Mouse (Mus musculus) embryonic facial prominence, embryonic 12.5 days (tissue): ENCODE results near the gene F930015N05Rik. TPM values are rescaled to one million over a fixed set of nuclear protein-coding genes. Genes with fewer than 3 reads are reported as not detected.
A peak's percentile ranks its signal among the peaks of the same experiment; 100 is the strongest.

Experiments used
- ATAC-seq: fragments of 200-750 bp; cut with Nextera tagmentation; 2 replicates; pipeline ENCODE4 v1.8.0; 2017; ENCODE audit not compliant: insufficient number of reproducible peaks, insufficient read depth, low FRiP score, low TSS enrichment
- H3K27ac ChIP-seq: fragments of 300-500 bp; sonication (generic); 2 replicates; pipeline ENCODE4 v1.5.1; 2016; ENCODE audit warnings: mild to moderate bottlenecking
- H3K27me3 ChIP-seq: fragments of 300-500 bp; sonication (generic); 2 replicates; pipeline ENCODE4 v1.6.1; 2016; ENCODE audit warnings: mild to moderate bottlenecking, moderate library complexity
- H3K36me3 ChIP-seq: fragments of 300-500 bp; sonication (generic); 2 replicates; pipeline ENCODE4 v1.6.1; 2016; ENCODE audit warnings: mild to moderate bottlenecking
- H3K4me1 ChIP-seq: fragments of 300-500 bp; sonication (generic); 2 replicates; pipeline ENCODE4 v1.6.1; 2016
- H3K4me2 ChIP-seq: fragments of 300-500 bp; sonication (generic); replicated peaks from 2 replicates; pipeline ENCODE4 v1.6.1; 2016; ENCODE audit warnings: mild to moderate bottlenecking, moderate library complexity
- H3K4me3 ChIP-seq: fragments of 300-500 bp; sonication (generic); 2 replicates; pipeline ENCODE4 v1.5.1; 2016; ENCODE audit warnings: mild to moderate bottlenecking
- H3K9ac ChIP-seq: fragments of 300-500 bp; sonication (generic); 2 replicates; pipeline ENCODE4 v1.6.1; 2016; ENCODE audit warnings: mild to moderate bottlenecking, moderate library complexity
- H3K9me3 ChIP-seq: fragments of 300-500 bp; sonication (generic); 2 replicates; pipeline ENCODE4 v1.6.1; 2016; ENCODE audit warnings: mild to moderate bottlenecking, moderate library complexity
- WGBS: fragments of 180-500 bp; shearing (Covaris S2); methylation state at CpG from one replicate; pipeline ENCODE4 v1.1.7; 2016; 5-methylcytosine and 5-hydroxymethylcytosine counted together
- polyA plus RNA-seq: library from polyadenylated mRNA; unstranded; fragments of >200 nt; fragmentation: Nextera tagmentation; extraction: Ambion mirVana; gene quantifications from 2 replicates; pipeline ENCODE4 v1.2.1, GENCODE M21; 2016

F930015N05Rik gene
- 5.0 and 7.5 TPM in 2 replicates for polyA plus RNA-seq

- Histone ChIP-seq H3K27me3 (0 out of 2 replicates have a peak, but pooled peaks cover 2% of the 10 kb centered on the region), H3K9ac (peak within 1 kb of the TSS; percentile 85), H3K4me1 (peaks cover 5% of the 10 kb centered on the region; the same call in 1 of the 2 replicates), H3K4me3 (peak within 1 kb of the TSS; percentile 70), H3K36me3 (no peaks in the 10 kb centered on the region), H3K4me2 (peak within 1 kb of the TSS; percentile 99), H3K9me3 (no peaks in the 10 kb centered on the region), H3K27ac (peak within 1 kb of the TSS; percentile 84)
- no peak for ATAC-seq
- under 1% methylated on average over 24 of the region's 24 CpGs for WGBS
These were observed at the start of gene F930015N05Rik for GRCm38 (mm10) chr11:64436412-64436727. F930015N05Rik (minus strand) TSS chr11:64436653.

GRCm38 (mm10) chr11:64481445-64481844 is 45.0 kb upstream of the F930015N05Rik start:
- Histone ChIP-seq H3K9ac (no peak overlapping the region), H3K9me3 (no peaks in the 10 kb centered on the region), H3K4me1 (0 out of 2 replicates have a peak, but pooled peaks cover 5% of the 10 kb centered on the region), H3K4me3 (no peak overlapping the region), H3K27me3 (no peaks in the 10 kb centered on the region), H3K36me3 (no peaks in the 10 kb centered on the region), H3K27ac (no peak overlapping the region), H3K4me2 (no peak overlapping the region)
- no peak for ATAC-seq
- 82% methylated on average over 3 of the region's 3 CpGs for WGBS

GRCm38 (mm10) chr11:64473679-64474078 is 37.2 kb upstream of the F930015N05Rik start:
- Histone ChIP-seq H3K4me1 (0 out of 2 replicates have a peak, but pooled peaks cover 4% of the 10 kb centered on the region), H3K4me3 (no peak overlapping the region), H3K27me3 (no peaks in the 10 kb centered on the region), H3K4me2 (no peak overlapping the region), H3K27ac (no peak overlapping the region), H3K9me3 (no peaks in the 10 kb centered on the region), H3K9ac (no peak overlapping the region), H3K36me3 (no peaks in the 10 kb centered on the region)
- ATAC-seq: no peak
- WGBS: 73% methylated on average over 3 of the region's 3 CpGs

DNA sequence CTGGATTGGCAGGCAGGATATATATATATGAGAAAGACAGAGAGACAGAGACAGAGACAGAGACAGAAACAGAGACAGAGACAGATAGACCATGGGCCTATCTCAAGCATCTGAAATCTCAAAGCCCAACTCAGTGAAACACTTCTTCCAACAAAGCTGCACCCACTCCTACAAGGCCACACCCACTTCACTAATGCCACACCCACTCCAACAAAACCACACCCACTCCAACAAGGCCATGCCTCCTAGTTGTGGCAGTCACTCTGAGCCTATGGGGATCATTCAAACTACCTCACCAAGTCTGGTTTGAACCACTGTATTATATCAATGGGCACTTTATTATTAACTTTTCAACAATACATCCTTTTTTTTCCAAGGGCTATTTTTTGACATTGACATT is 34.2 kb upstream of the F930015N05Rik start:
- Histone ChIP-seq H3K4me1 (0 out of 2 replicates have a peak, but pooled peaks cover 4% of the 10 kb centered on the region), H3K4me3 (no peak overlapping the region), H3K36me3 (no peaks in the 10 kb centered on the region), H3K9ac (no peak overlapping the region), H3K27ac (no peak overlapping the region), H3K4me2 (no peak overlapping the region), H3K9me3 (no peaks in the 10 kb centered on the region), H3K27me3 (no peaks in the 10 kb centered on the region)
- ATAC-seq: no peak

GRCm38 (mm10) chr11:64468737-64469136 is 32.3 kb upstream of the F930015N05Rik start:
- H3K4me3 ChIP-seq: no peak overlapping the region
- WGBS: 59% methylated on average over 4 of the region's 4 CpGs
- H3K27me3 ChIP-seq: no peaks in the 10 kb centered on the region
- H3K36me3 ChIP-seq: no peaks in the 10 kb centered on the region
- H3K9ac ChIP-seq: no peak overlapping the region
- 0 out of 2 replicates have a peak, but pooled peaks cover 4% of the 10 kb centered on the region for H3K4me1 ChIP-seq
- no peak for ATAC-seq
- no peak overlapping the region for H3K4me2 ChIP-seq
- H3K27ac ChIP-seq: no peak overlapping the region
- no peaks in the 10 kb centered on the region for H3K9me3 ChIP-seq

DNA sequence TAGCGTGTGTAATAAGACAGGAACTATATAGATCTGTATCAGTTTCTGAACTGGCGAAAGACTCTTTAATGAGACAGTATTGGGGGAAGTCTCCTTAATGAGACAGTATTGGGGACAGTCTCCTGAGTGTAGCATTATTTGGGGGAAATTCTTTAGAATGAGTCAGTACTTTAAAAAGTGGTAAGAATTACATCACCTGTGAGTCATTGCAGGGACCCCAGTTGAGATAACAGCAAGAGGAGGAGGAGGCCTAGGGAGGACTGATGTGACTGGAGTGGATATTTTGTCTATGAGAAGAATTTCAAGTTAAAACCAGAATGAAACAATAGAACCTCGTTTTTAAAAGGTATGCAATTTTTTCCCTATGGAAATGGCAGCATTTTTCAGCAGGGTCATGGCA is 25.3 kb upstream of the F930015N05Rik start:
- no peaks in the 10 kb centered on the region for H3K27me3 ChIP-seq
- no peak overlapping the region for H3K4me2 ChIP-seq
- no peak overlapping the region for H3K27ac ChIP-seq
- no peak overlapping the region for H3K9ac ChIP-seq
- no peak for ATAC-seq
- no peak overlapping the region for H3K4me3 ChIP-seq
- no peaks in the 10 kb centered on the region for H3K4me1 ChIP-seq
- 77% methylated on average over 3 of the region's 3 CpGs for WGBS
- no peaks in the 10 kb centered on the region for H3K36me3 ChIP-seq
- H3K9me3 ChIP-seq: no peaks in the 10 kb centered on the region

DNA sequence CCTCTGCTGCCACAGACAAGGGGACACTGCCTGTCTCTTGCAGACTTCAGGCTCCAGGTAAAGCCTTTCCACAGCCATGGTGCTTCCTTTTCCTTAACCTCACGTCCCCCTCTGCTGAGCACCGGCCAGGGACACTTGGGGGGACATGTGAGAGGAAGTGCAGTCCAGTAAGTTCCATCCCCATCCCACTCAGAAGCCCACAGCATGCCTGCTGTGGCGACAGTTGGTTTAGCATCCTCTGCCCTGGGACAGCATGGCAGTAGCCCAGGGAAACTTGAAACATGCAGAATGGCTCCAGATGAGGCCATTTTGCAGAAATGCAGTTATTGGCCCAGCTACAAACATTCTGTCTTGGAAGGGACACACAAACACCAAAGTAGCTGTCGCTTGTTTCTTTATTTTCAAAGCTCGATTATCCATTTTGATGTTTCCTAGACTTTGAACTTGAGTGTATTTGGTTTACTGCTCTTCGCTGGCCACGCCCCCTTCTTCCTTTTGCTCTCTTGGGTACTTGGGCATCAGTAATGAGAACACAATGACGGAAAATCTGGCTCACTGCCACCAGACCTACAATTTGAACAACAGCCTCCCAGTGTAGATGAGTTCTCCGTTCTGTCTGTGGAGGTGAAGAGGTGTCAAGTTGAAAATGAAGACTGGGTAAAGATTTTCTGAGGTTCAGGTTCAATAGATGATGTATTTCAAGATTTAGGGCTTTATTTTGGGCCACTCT is 12.3 kb upstream of the F930015N05Rik start:
- ATAC-seq: no peak
- WGBS: 81% methylated on average over 9 of the region's 9 CpGs
- H3K36me3 ChIP-seq: no peaks in the 10 kb centered on the region
- H3K9ac ChIP-seq: no peak overlapping the region
- 0 out of 2 replicates have a peak, but pooled peaks cover 3% of the 10 kb centered on the region for H3K4me1 ChIP-seq
- no peaks in the 10 kb centered on the region for H3K9me3 ChIP-seq
- no peak overlapping the region for H3K4me2 ChIP-seq
- H3K4me3 ChIP-seq: no peak overlapping the region
- 0 out of 2 replicates have a peak, but pooled peaks cover 3% of the 10 kb centered on the region for H3K27me3 ChIP-seq
- no peak overlapping the region for H3K27ac ChIP-seq

- Histone ChIP-seq H3K9ac (no peak overlapping the region), H3K4me2 (no peak overlapping the region), H3K27ac (no peak overlapping the region), H3K36me3 (no peaks in the 10 kb centered on the region), H3K27me3 (0 out of 2 replicates have a peak, but pooled peaks cover 3% of the 10 kb centered on the region), H3K4me3 (no peak overlapping the region), H3K9me3 (no peaks in the 10 kb centered on the region), H3K4me1 (peaks cover 8% of the 10 kb centered on the region; the same call in 1 of the 2 replicates)
- no peak for ATAC-seq
- 86% methylated on average over 1 of the region's 1 CpGs for WGBS
These were observed 8.8 kb upstream of the F930015N05Rik start for GRCm38 (mm10) chr11:64445227-64445626.

DNA sequence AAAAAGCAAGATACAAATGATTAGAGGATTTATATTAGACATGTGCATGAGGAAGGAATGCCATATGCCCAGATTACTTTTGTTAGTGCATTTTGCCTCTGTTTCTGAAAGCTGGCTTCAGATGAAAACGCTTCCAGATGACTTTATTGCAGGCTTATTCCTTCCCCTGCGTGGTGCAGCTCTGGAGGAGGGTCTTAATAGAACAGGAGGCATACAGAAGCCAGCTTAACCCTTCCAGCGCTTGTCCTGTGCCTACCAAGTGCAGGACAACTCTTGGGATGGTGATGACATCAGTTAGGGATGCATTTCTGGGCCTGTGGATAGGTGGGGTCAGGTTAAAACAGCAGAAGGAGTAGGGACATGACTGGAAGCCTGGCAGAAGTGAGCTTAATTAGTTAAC is 6.2 kb upstream of the F930015N05Rik start:
- Histone ChIP-seq H3K36me3 (no peaks in the 10 kb centered on the region), H3K27ac (no peak overlapping the region), H3K4me2 (no peak overlapping the region), H3K27me3 (0 out of 2 replicates have a peak, but pooled peaks cover 5% of the 10 kb centered on the region), H3K4me1 (peaks cover 8% of the 10 kb centered on the region; the same call in 1 of the 2 replicates), H3K4me3 (no peak overlapping the region), H3K9me3 (no peaks in the 10 kb centered on the region), H3K9ac (no peak overlapping the region)
- peak; percentile 56; the same call in 1 of the 2 replicates for ATAC-seq
- WGBS: 21% methylated on average over 3 of the region's 3 CpGs

DNA sequence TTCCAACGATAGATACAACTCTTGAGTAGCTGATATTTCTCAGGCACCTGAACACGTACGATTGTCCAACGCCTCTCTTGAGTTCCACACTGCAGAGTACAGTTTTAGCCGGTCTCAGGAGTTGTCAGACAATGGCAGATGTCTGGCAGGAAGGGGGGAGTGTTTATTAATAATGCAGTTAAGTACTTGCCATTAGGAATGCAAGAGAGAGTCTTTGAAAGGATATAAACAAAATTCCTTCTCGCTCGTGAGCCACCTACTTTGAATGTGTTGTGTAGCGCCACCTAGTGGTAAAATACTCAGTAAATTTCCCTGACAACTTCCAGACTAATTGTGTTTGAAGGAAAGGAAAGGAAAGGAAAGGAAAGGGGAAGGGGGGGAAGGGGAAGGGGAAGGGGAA is 5.7 kb upstream of the F930015N05Rik start:
- Histone ChIP-seq H3K36me3 (no peaks in the 10 kb centered on the region), H3K4me1 (peaks cover 8% of the 10 kb centered on the region; the same call in 1 of the 2 replicates), H3K27me3 (0 out of 2 replicates have a peak, but pooled peaks cover 6% of the 10 kb centered on the region), H3K4me2 (no peak overlapping the region), H3K27ac (peak overlapping the region; percentile 9; the same call in 1 of the 2 replicates), H3K9ac (no peak overlapping the region), H3K4me3 (no peak overlapping the region), H3K9me3 (no peaks in the 10 kb centered on the region)
- WGBS: 36% methylated on average over 8 of the region's 8 CpGs
- no peak for ATAC-seq

DNA sequence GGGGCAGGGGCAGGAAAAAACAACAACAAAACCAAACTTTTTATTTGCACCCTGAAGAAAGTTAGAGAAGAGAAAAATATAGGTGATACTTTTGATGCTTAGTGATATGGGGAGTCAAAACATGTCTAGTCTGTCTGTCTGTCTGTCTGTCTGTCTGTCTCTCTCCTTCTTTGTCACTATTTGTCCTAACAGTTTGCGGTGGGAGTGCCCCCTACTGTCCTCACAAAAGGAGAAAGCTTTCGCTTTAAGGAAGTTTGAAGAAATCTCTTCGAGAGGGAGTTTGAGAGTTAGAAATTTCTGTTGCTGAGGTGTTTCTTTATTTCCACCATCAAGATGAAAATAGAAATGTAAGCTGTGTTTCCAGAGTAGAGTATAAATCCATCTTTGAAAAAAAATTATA is 2.5 kb upstream of the F930015N05Rik start:
- Histone ChIP-seq H3K4me1 (peaks cover 10% of the 10 kb centered on the region; the same call in 1 of the 2 replicates), H3K36me3 (no peaks in the 10 kb centered on the region), H3K9ac (no peak overlapping the region), H3K9me3 (no peaks in the 10 kb centered on the region), H3K4me2 (peak overlapping the region; percentile 30), H3K4me3 (peak overlapping the region; percentile 10; the same call in 1 of the 2 replicates), H3K27me3 (0 out of 2 replicates have a peak, but pooled peaks cover 2% of the 10 kb centered on the region), H3K27ac (no peak overlapping the region)
- WGBS: 33% methylated on average over 3 of the region's 3 CpGs
- no peak for ATAC-seq

DNA sequence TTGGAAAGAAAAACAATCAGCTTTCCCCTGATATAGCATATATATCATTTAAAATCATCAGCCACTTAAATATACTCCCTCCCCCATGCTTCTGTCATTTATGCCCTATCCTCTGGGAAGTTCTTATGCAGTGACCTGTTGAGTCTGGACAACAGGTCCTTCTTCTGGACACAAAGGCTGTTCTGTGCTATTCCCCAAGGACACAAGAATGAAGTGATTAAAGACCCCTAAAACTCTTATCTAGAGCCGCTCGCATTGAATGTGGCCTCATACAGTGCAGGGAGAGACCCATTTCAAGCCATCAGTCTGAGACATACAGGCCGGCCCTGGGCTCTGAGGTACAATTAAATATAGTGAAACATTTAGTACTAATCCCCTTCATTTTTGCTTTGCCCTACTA is 1.3 kb upstream of the F930015N05Rik start:
- 30% methylated on average over 3 of the region's 3 CpGs for WGBS
- Histone ChIP-seq H3K4me1 (peaks cover 7% of the 10 kb centered on the region; the same call in 1 of the 2 replicates), H3K4me3 (peak overlapping the region; percentile 25), H3K9me3 (no peaks in the 10 kb centered on the region), H3K9ac (no peak overlapping the region; the same call in 1 of the 2 replicates), H3K27me3 (0 out of 2 replicates have a peak, but pooled peaks cover 2% of the 10 kb centered on the region), H3K36me3 (no peaks in the 10 kb centered on the region), H3K4me2 (peak overlapping the region; percentile 99), H3K27ac (no peak overlapping the region)
- no peak for ATAC-seq
